Mouse (Mus musculus): ENCODE measurements around the gene Prr11. TPM values are rescaled to one million over a fixed set of nuclear protein-coding genes. Genes with fewer than 3 reads are reported as not detected.

The Prr11 gene
- polyA plus RNA-seq, 1 experiment from 2014 or later: 14.7 TPM

MicroRNAs encoded within 50 kb of the gene (microRNA counts, 519-probe panel; counts per million panel counts)
- 6,099 counts per million, percentile 94 among the panel's probes with 10 or more counts for microRNA mmu-miR-301a

Small RNA genes within 50 kb of the gene (microRNA-seq; reads per million reads assigned to microRNA genes)
- 1,151 reads per million, percentile 76 among the genes with 10 or more reads in this experiment for gene Mir301

Other genes with a start within 250 kb of the Prr11 start
- gene Ypel2, start 115.0 kb downstream of the Prr11 start, polyA plus RNA-seq (2016; fragmentation: Nextera tagmentation; extraction: Ambion mirVana): 3.0 and 5.5 TPM in 2 replicates
- 16.6 and 25.9 TPM in 2 replicates for gene Gdpd1, start 34.6 kb downstream of the Prr11 start, polyA plus RNA-seq (2016; fragmentation: Nextera tagmentation; extraction: Ambion mirVana)
- gene Smg8, start 21.9 kb downstream of the Prr11 start, polyA plus RNA-seq (2016; fragmentation: Nextera tagmentation; extraction: Ambion mirVana): 28.0 and 31.8 TPM in 2 replicates
- 90.1 and 113 TPM in 2 replicates for gene Ska2, start 526 bp upstream of the Prr11 start, polyA plus RNA-seq (2016; fragmentation: Nextera tagmentation; extraction: Ambion mirVana)
- gene Trim37, start 18.4 kb upstream of the Prr11 start, polyA plus RNA-seq (2016; fragmentation: Nextera tagmentation; extraction: Ambion mirVana): 42.7 and 46.5 TPM in 2 replicates

Data from limb, embryonic 10.5 days (tissue).